Mouse (Mus musculus): ENCODE results near the gene Jrkl. TPM values are rescaled to one million over a fixed set of nuclear protein-coding genes. Genes with fewer than 3 reads are reported as not detected.

Gene Jrkl
- polyA plus RNA-seq, 1 experiment from 2014 or later: 14.9 TPM

GRCm38 (mm10) chr9:13225872-13226271 lies 19.8 kb downstream of the Jrkl start:
- Histone ChIP-seq H3K4me1 (replicated peaks) (no peaks in the 10 kb centered on the region), H3K36me3 (no peaks in the 10 kb centered on the region), H3K4me2 (no peak overlapping the region), H3K27me3 (no peaks in the 10 kb centered on the region), H3K27ac (replicated peaks) (no peak overlapping the region), H3K9ac (no peak overlapping the region), H3K4me3 (no peak overlapping the region), H3K9me3 (no peaks in the 10 kb centered on the region)
- 84% methylated on average over 1 of the region's 1 CpGs for WGBS
- no peak for ATAC-seq (ENCODE audit: low read depth)

DNA sequence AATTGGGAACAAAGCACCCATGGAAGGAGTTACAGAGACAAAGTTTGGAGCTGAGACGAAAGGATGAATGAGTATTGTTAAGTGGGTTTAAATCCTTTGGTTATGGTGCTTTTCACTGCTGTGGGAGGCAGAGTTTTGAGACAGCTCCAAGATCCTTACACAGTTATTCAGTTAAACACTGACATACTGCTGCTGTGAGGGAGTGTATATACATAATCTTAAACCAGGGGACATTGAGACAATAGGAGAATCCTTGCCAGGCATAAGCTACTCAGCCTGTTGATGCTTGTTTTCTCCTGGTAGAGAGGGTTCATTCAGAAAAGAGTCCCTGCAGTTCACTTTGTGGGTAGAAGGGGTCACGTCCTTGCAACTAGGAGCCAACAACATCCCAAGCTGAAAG lies 39.3 kb downstream of the Jrkl start:
- ATAC-seq (ENCODE audit: low read depth): no peak
- H3K9me3 ChIP-seq: no peaks in the 10 kb centered on the region
- no peak overlapping the region for H3K27ac ChIP-seq (replicated peaks)
- no peaks in the 10 kb centered on the region for H3K36me3 ChIP-seq
- WGBS: 50% methylated on average over 2 of the region's 2 CpGs
- no peak overlapping the region for H3K9ac ChIP-seq
- H3K4me2 ChIP-seq: no peak overlapping the region
- no peaks in the 10 kb centered on the region for H3K4me1 ChIP-seq (replicated peaks)
- no peaks in the 10 kb centered on the region for H3K27me3 ChIP-seq
- no peak overlapping the region for H3K4me3 ChIP-seq

DNA sequence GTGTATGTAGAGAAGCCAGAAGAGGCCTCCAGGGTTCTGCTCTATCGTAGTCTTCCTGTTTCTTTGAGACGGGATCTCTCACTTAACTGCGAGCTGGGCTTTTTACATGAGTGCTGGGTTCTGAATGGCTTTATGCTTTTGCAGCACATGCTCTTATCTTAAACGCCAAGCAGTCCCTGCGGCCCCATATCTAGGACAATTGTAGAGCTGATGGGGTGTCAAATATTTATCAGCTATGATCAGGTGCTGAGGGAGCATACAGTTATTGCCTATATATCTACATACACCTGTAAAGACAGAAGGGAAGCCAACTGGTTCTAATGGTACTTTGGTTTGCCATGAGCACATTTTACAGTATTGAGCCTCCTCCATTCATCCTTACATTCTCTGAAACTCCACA lies 41.9 kb downstream of the Jrkl start:
- WGBS: 91% methylated on average over 5 of the region's 5 CpGs
- ATAC-seq (ENCODE audit: low read depth): no peak
- H3K4me1 ChIP-seq (replicated peaks): no peaks in the 10 kb centered on the region

DNA sequence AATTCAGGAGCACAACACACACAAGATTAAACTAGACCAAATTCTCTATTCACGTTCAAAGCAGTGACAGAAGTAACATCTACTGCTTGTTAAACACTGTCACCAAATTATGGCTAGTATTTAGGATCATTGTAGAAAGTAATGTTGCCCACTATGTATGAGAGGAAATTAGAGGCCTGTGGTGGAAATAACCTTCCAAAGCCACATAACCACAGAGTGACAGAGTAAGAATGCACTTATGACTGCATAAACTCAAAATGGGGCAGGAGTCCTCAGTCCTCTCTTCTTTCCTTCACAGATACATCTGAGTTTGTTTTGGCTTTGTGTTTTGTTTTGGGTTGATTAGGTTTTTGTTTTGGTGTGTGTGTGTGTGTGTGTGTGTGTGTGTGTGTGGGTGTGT lies 42.5 kb downstream of the Jrkl start:
- ATAC-seq (ENCODE audit: low read depth): no peak
- no peaks in the 10 kb centered on the region for H3K4me1 ChIP-seq (replicated peaks)
- 83% methylated on average over 1 of the region's 1 CpGs for WGBS

More for the DNA sequence above, 41.9 kb downstream of the Jrkl start:
- H3K9me3 ChIP-seq: no peaks in the 10 kb centered on the region
- H3K36me3 ChIP-seq: no peaks in the 10 kb centered on the region
- H3K9ac ChIP-seq: no peak overlapping the region
- H3K4me2 ChIP-seq: no peak overlapping the region
- H3K27me3 ChIP-seq: no peaks in the 10 kb centered on the region
- no peak overlapping the region for H3K4me3 ChIP-seq
- H3K27ac ChIP-seq (replicated peaks): no peak overlapping the region

GRCm38 (mm10) chr9:13200079-13200478 lies 45.5 kb downstream of the Jrkl start:
- Histone ChIP-seq H3K4me3 (no peak overlapping the region), H3K4me1 (replicated peaks) (no peaks in the 10 kb centered on the region), H3K9me3 (no peaks in the 10 kb centered on the region), H3K4me2 (no peak overlapping the region), H3K9ac (no peak overlapping the region), H3K27me3 (no peaks in the 10 kb centered on the region), H3K36me3 (no peaks in the 10 kb centered on the region), H3K27ac (replicated peaks) (no peak overlapping the region)
- no peak for ATAC-seq (ENCODE audit: low read depth)
- WGBS: 77% methylated on average over 3 of the region's 3 CpGs

More for the DNA sequence above, 42.5 kb downstream of the Jrkl start:
- H3K27ac ChIP-seq (replicated peaks): no peak overlapping the region
- H3K36me3 ChIP-seq: no peaks in the 10 kb centered on the region
- no peaks in the 10 kb centered on the region for H3K9me3 ChIP-seq
- no peak overlapping the region for H3K4me2 ChIP-seq
- H3K4me3 ChIP-seq: no peak overlapping the region
- H3K9ac ChIP-seq: no peak overlapping the region
- no peaks in the 10 kb centered on the region for H3K27me3 ChIP-seq

GRCm38 (mm10) chr9:13195762-13196161 lies 49.9 kb downstream of the Jrkl start:
- peak overlapping the region; percentile 34; the same call in 1 of the 2 replicates for H3K4me2 ChIP-seq

GRCm38 (mm10) chr9:13195268-13195667 lies 50.4 kb downstream of the Jrkl start:
- Histone ChIP-seq H3K9ac (no peak overlapping the region), H3K27ac (replicated peaks) (no peak overlapping the region), H3K36me3 (no peaks in the 10 kb centered on the region), H3K27me3 (no peaks in the 10 kb centered on the region), H3K9me3 (no peaks in the 10 kb centered on the region), H3K4me2 (no peak overlapping the region), H3K4me1 (replicated peaks) (no peaks in the 10 kb centered on the region), H3K4me3 (no peak overlapping the region)
- 1% methylated on average over 4 of the region's 4 CpGs for WGBS
- ATAC-seq (ENCODE audit: low read depth): peak; percentile 83

More at GRCm38 (mm10) chr9:13195762-13196161, 49.9 kb downstream of the Jrkl start:
- Histone ChIP-seq H3K27ac (replicated peaks) (no peak overlapping the region), H3K36me3 (no peaks in the 10 kb centered on the region), H3K4me1 (replicated peaks) (no peaks in the 10 kb centered on the region), H3K27me3 (no peaks in the 10 kb centered on the region), H3K4me3 (no peak overlapping the region), H3K9me3 (no peaks in the 10 kb centered on the region), H3K9ac (no peak overlapping the region)
- ATAC-seq (ENCODE audit: low read depth): peak; percentile 67
- 5% methylated on average over 7 of the region's 7 CpGs for WGBS

- no peak overlapping the region for H3K4me2 ChIP-seq
- H3K9ac ChIP-seq: no peak overlapping the region
- H3K36me3 ChIP-seq: no peaks in the 10 kb centered on the region
- 84% methylated on average over 4 of the region's 4 CpGs for WGBS
- no peak overlapping the region for H3K27ac ChIP-seq (replicated peaks)
- H3K4me1 ChIP-seq (replicated peaks): no peaks in the 10 kb centered on the region
- no peaks in the 10 kb centered on the region for H3K27me3 ChIP-seq
- no peaks in the 10 kb centered on the region for H3K9me3 ChIP-seq
- ATAC-seq (ENCODE audit: low read depth): no peak
- no peak overlapping the region for H3K4me3 ChIP-seq
Measured at GRCm38 (mm10) chr9:13194619-13195018, 51.0 kb downstream of the Jrkl start.

Other genes starting within 250 kb of the Jrkl start
- gene Ccdc82, start 1.1 kb upstream of the Jrkl start, polyA plus RNA-seq (2015; fragmentation: Nextera tagmentation; extraction: Ambion mirVana): 13.2 and 14.4 TPM in 2 replicates
- 12.9 and 14.5 TPM in 2 replicates for gene Maml2, start 52.1 kb upstream of the Jrkl start, polyA plus RNA-seq (2015; fragmentation: Nextera tagmentation; extraction: Ambion mirVana)
- gene Gm17571, start 200.9 kb upstream of the Jrkl start, polyA plus RNA-seq (2015; fragmentation: Nextera tagmentation; extraction: Ambion mirVana): not detected in 2 replicates

Measured in neural tube, embryonic 13.5 days (tissue).